Mouse (Mus musculus) CH12.LX (cell line): ENCODE results near the gene Poln. TPM values are rescaled to one million over a fixed set of nuclear protein-coding genes. Genes with fewer than 3 reads are reported as not detected.

Experiments
- DNase-seq: peaks from one replicate; pipeline ENCODE4 v3.0.0-alpha.2; 2013; ENCODE audit errors: extremely low read depth
- H3K27ac ChIP-seq: 2 replicates; pipeline ENCODE4 v1.5.1; 2012; ENCODE audit warnings: low read depth, mild to moderate bottlenecking, control low read depth, moderate library complexity; ENCODE audit not compliant: insufficient read depth
- H3K27me3 ChIP-seq: replicated peaks from 2 replicates; pipeline ENCODE3; 2012; ENCODE audit warnings: inconsistent platforms
- H3K36me3 ChIP-seq, 2 experiments: replicated peaks in 1 of 2; 2 replicates each; pipeline versions ENCODE3 to v1.6.1; 2012; ENCODE audit warnings: inconsistent platforms in 1 of 2, low read length in 1 of 2, mild to moderate bottlenecking in 1 of 2, mixed read lengths in 1 of 2, moderate library complexity in 1 of 2; ENCODE audit not compliant: control insufficient read depth in 1 of 2, insufficient read depth in 1 of 2
- H3K4me1 ChIP-seq, 2 experiments: 2 replicates each; pipeline ENCODE4 v1.6.1; 2012; ENCODE audit warnings: inconsistent platforms in 1 of 2, moderate library complexity in 1 of 2; ENCODE audit not compliant: insufficient read depth in 2 of 2, control insufficient read depth in 1 of 2
- H3K4me2 ChIP-seq: 2 replicates; pipeline ENCODE4 v1.6.1; 2012; ENCODE audit warnings: low read depth, mild to moderate bottlenecking, control low read depth; ENCODE audit not compliant: poor library complexity, insufficient read depth, severe bottlenecking
- H3K4me3 ChIP-seq, 3 experiments: fragments of 150-350 bp in 1 of 3; sonication (generic) in 1 of 3; replicated peaks in 1 of 3; 2 replicates each; pipeline versions ENCODE3 to v1.5.1; 2011 to 2012; ENCODE audit warnings: low read depth in 2 of 3, low read length in 2 of 3, mild to moderate bottlenecking in 2 of 3, moderate library complexity in 2 of 3, control low read depth in 1 of 3, improper control_type of control experiment in 1 of 3, inconsistent platforms in 1 of 3, mixed read lengths in 1 of 3; ENCODE audit not compliant: poor library complexity in 1 of 3
- H3K79me2 ChIP-seq: replicated peaks from 2 replicates; pipeline ENCODE4 v1.6.1; 2012; ENCODE audit warnings: mild to moderate bottlenecking, moderate library complexity; ENCODE audit not compliant: control insufficient read depth, poor library complexity, insufficient read depth, severe bottlenecking; ENCODE audit errors: extremely low read depth
- H3K9ac ChIP-seq: 2 replicates; pipeline ENCODE4 v1.6.1; 2012; ENCODE audit warnings: low read depth, mild to moderate bottlenecking, control low read depth, moderate library complexity; ENCODE audit not compliant: insufficient read depth
- H3K9me3 ChIP-seq: replicated peaks from 2 replicates; pipeline ENCODE3; 2012; ENCODE audit warnings: low read length, inconsistent platforms, mixed read lengths
- ELF1 ChIP-seq: IDR thresholded peaks from 2 replicates; pipeline ENCODE4 v1.6.1; 2014; ENCODE audit warnings: low read depth, mild to moderate bottlenecking, inconsistent platforms, low read length, improper control_type of control experiment
- EP300 ChIP-seq: IDR thresholded peaks from 2 replicates; pipeline ENCODE4 v1.6.1; 2011; ENCODE audit warnings: low read length, improper control_type of control experiment
- JUND ChIP-seq: conservative IDR thresholded peaks from 2 replicates; pipeline ENCODE4 v1.6.1; 2011; ENCODE audit warnings: low read depth, low read length, improper control_type of control experiment
- KAT2A ChIP-seq: IDR thresholded peaks from 2 replicates; pipeline ENCODE4 v1.6.1; 2012; ENCODE audit warnings: low read length, improper control_type of control experiment, inconsistent platforms; ENCODE audit not compliant: insufficient replicate concordance
- MYC ChIP-seq: IDR thresholded peaks from 2 replicates; pipeline ENCODE4 v1.6.1; 2011; ENCODE audit warnings: low read depth, mild to moderate bottlenecking, improper control_type of control experiment, low read length
- NELFE ChIP-seq: IDR thresholded peaks from 2 replicates; pipeline ENCODE4 v1.6.1; 2011; ENCODE audit warnings: low read depth, low read length, improper control_type of control experiment
- POLR2A ChIP-seq: IDR thresholded peaks from 2 replicates; pipeline ENCODE4 v1.6.1; 2011; ENCODE audit warnings: low read depth, mild to moderate bottlenecking, improper control_type of control experiment, low read length
- POLR2AphosphoS2 ChIP-seq: IDR thresholded peaks from 2 replicates; pipeline ENCODE4 v1.6.1; 2011; ENCODE audit warnings: low read depth, low read length, improper control_type of control experiment
- SIN3A ChIP-seq: IDR thresholded peaks from 2 replicates; pipeline ENCODE4 v1.6.1; 2012; ENCODE audit warnings: low read length, improper control_type of control experiment, inconsistent platforms
- TBP ChIP-seq: conservative IDR thresholded peaks from 2 replicates; pipeline ENCODE4 v1.6.1; 2011; ENCODE audit warnings: low read depth, low read length, improper control_type of control experiment
- TCF12 ChIP-seq: IDR thresholded peaks from 2 replicates; pipeline ENCODE4 v1.6.1; 2014; ENCODE audit warnings: low read depth, mild to moderate bottlenecking, inconsistent platforms, low read length, improper control_type of control experiment
- USF1 ChIP-seq: IDR thresholded peaks from 2 replicates; pipeline ENCODE4 v1.6.1; 2014; ENCODE audit warnings: low read depth, mild to moderate bottlenecking, inconsistent platforms, low read length, improper control_type of control experiment
- USF2 ChIP-seq: conservative IDR thresholded peaks from 2 replicates; pipeline ENCODE4 v1.6.1; 2011; ENCODE audit warnings: low read depth, low read length, improper control_type of control experiment
- ZKSCAN1 ChIP-seq: IDR thresholded peaks from 2 replicates; pipeline ENCODE4 v1.6.1; 2012; ENCODE audit warnings: low read depth, inconsistent platforms, low read length, improper control_type of control experiment, borderline replicate concordance
- ZMIZ1 ChIP-seq: IDR thresholded peaks from 2 replicates; pipeline ENCODE4 v1.6.1; 2012; ENCODE audit warnings: low read depth, mild to moderate bottlenecking, inconsistent platforms, low read length, improper control_type of control experiment
- ZNF384 ChIP-seq: IDR thresholded peaks from 2 replicates; pipeline ENCODE4 v1.6.1; 2012; ENCODE audit warnings: low read depth, low read length, improper control_type of control experiment, inconsistent platforms
- dilution Hi-C: fragments of 300-500 bp; cut with MboI; formaldehyde crosslinking; loops from 2 replicates; pipeline ENCODE4 v1.14.3; 2020; ENCODE audit warnings: low sequenced_read_pairs; ENCODE audit not compliant: extremely low pct_unique_long_range_greater_than_20kb, extremely low pct_ligation_motif_present
- in situ Hi-C: fragments of 300-500 bp; cut with MboI; formaldehyde crosslinking; loops from 3 replicates; pipeline ENCODE4 v1.14.3; 2019; ENCODE audit warnings: low sequenced_read_pairs, low pct_ligation_motif_present, low pct_unique_long_range_greater_than_20kb, mixed read lengths
- polyA plus RNA-seq: library from polyadenylated mRNA; unstranded; fragments of >175 nt; gene quantifications from 2 replicates; pipeline ENCODE4 v1.2.1, GENCODE M21; 2012; ENCODE audit warnings: low read depth; ENCODE audit not compliant: insufficient read length
- total RNA-seq, 2 experiments: library from RNA; depleted of rRNA; stranded (reverse); fragments of 300-350 nt in 1 of 2; fragments of >200 nt in 1 of 2; gene quantifications; 2 replicates each; pipeline ENCODE4 v1.2.3; 2012 to 2014

The Poln gene
- total and polyA plus RNA-seq, 3 experiments = 0.25 to 0.64 (median 0.39) TPM

DNA sequence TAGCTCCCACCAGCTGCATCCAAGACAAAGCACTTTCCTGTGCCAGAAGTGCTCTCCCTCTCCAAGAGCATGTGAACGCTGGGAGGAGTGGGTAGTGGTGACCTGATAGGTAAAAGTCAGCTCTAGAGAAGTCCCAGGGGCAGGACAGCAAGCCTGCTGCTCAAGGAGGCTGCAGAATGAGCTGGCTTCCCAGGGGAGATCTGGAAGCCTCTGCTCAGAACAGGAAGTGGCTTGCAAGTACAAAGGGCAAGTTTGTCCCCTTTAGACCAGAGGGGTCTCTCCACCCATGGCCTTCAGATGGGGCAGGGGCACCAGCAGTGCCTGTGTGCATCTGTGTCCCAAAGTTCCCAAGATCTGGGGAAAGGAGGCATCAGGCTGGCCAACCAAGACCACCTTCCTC is 20.3 kb upstream of the Poln start:
- no peak for DNase-seq
- Histone ChIP-seq H3K4me3 (no peak overlapping the region), H3K4me1 (peaks cover 22 to 42% of the 10 kb centered on the region in 2 experiments), H3K27ac (no peak overlapping the region), H3K27me3 (peaks cover 14% of the 10 kb centered on the region), H3K4me2 (no peak overlapping the region), H3K9me3 (no peaks in the 10 kb centered on the region), H3K36me3 (peaks cover 0 to 2% of the 10 kb centered on the region in 2 experiments), H3K9ac (no peak overlapping the region), H3K79me2 (no peaks in the 10 kb centered on the region)
- in situ Hi-C loops (no loop called here), dilution Hi-C loops (no loop called here)
- no peak for TF ChIP-seq ZNF384
- 0 out of 2 replicates have a peak, but pooled peaks have one; percentile 22 for TF ChIP-seq ELF1

DNA sequence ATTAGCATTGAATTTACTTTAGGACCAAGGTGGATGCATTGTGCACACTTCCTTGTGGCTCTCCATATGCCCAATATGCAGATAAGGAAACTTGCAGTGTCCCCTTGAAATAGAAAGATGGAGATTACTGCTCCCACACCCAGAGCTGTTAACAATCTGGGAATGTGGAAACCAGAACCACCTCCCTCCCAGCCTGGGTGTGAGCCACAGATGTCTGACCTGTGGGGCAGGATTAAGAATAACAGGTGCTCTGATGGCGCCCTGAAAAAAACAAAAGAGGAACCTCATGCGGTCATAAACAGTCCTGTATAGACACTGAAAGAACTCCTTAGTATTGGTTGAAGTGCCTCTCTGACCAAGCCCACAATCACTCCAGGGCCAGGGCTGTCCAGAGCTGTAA is 19.6 kb upstream of the Poln start:
- TF ChIP-seq POLR2A (no peak), ZNF384 (no peak), JUND (no peak), USF1 (no peak), SIN3A (no peak), TCF12 (no peak), EP300 (no peak), ZKSCAN1 (no peak), NELFE (no peak), ELF1 (no peak), POLR2AphosphoS2 (no peak), MYC (no peak), ZMIZ1 (no peak), TBP (no peak), USF2 (no peak), KAT2A (no peak)
- TF ChIP-seq, all 38 proteins: peak for 0
- in situ Hi-C loops (no loop called here), dilution Hi-C loops (no loop called here)
- Histone ChIP-seq H3K27me3 (peaks cover 14% of the 10 kb centered on the region), H3K36me3 (peaks cover 0 to 2% of the 10 kb centered on the region in 2 experiments), H3K9me3 (no peaks in the 10 kb centered on the region), H3K4me2 (peak overlapping the region; percentile 79), H3K79me2 (no peaks in the 10 kb centered on the region), H3K4me1 (peaks cover 22 to 40% of the 10 kb centered on the region in 2 experiments), H3K4me3 (peak overlapping the region in 2 of 3 experiments; percentile 70 to 85), H3K9ac (peak overlapping the region; percentile 59; the same call in 1 of the 2 replicates), H3K27ac (no peak overlapping the region)
- no peak for DNase-seq
